Mouse (Mus musculus): ENCODE data around the gene Mcrip2. TPM values are rescaled to one million over a fixed set of nuclear protein-coding genes. Genes with fewer than 3 reads are reported as not detected.

Gene Mcrip2
- total RNA-seq, 2 experiments from 2014 or later: 193 to 209 TPM

DNA sequence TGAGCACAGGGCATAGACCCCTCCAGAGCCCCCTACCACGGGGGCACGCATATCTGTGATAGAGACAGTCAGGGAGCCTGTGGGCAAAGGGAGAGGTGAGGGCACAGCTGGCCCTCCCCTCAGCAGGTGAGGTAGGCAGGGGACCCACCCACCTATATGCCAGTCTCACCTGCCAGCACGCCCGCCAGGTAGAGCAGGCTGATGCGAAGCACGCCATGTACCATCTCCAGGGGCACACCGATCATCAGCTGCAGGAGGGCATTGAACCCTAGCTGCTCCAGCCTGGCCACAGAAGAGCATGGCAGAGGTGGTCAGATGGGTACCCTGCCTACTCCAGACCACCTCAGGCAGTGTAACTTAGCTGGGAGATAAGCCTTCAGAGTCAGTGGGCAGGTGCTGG lies 33.3 kb downstream of the Mcrip2 start:
- DNase-seq (ENCODE audit: low spot score in 2 of 2): no peak

DNA sequence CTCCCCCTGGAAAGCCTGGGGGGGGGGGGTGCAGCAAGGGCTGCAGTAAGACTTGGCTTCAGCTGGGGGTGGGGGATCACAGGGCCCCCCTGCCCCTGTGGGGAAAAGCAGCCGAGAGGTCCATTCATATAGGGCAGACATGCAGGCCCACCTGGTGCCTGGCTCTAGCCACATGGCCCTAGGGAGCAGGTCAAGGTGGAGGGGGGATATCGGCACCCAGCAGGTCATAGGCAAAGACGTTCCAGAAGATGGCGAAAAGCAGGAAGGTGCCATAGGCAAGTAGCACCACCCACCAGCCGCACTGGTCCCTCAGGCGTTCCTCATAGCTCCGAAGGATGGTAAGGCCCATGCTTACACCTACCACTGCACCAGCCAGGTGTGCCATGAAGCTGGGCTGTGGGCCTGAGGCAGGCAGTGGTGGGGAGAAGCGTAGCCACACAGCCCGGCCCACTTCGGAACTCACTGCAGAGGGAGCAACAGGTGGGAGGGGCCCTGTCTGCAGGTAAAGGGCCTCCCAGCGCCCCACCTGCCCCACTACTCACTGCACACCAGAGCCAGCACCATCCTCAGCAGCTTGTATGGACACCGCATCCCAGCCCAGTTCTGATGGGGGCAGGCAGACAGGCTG lies 33.9 kb downstream of the Mcrip2 start:
- DNase-seq (ENCODE audit: low spot score in 2 of 2): no peak

GRCm38 (mm10) chr17:25833961-25834594 lies 34.5 kb downstream of the Mcrip2 start:
- DNase-seq (ENCODE audit: low spot score in 2 of 2): no peak

- DNase-seq (ENCODE audit: low spot score in 2 of 2): peak in 1 of 2 experiments; percentile 62
Measured at GRCm38 (mm10) chr17:25833291-25833663, 35.3 kb downstream of the Mcrip2 start, which contains the start of gene Stub1. Gene Stub1 (minus strand): TSS chr17:25833404.

DNA sequence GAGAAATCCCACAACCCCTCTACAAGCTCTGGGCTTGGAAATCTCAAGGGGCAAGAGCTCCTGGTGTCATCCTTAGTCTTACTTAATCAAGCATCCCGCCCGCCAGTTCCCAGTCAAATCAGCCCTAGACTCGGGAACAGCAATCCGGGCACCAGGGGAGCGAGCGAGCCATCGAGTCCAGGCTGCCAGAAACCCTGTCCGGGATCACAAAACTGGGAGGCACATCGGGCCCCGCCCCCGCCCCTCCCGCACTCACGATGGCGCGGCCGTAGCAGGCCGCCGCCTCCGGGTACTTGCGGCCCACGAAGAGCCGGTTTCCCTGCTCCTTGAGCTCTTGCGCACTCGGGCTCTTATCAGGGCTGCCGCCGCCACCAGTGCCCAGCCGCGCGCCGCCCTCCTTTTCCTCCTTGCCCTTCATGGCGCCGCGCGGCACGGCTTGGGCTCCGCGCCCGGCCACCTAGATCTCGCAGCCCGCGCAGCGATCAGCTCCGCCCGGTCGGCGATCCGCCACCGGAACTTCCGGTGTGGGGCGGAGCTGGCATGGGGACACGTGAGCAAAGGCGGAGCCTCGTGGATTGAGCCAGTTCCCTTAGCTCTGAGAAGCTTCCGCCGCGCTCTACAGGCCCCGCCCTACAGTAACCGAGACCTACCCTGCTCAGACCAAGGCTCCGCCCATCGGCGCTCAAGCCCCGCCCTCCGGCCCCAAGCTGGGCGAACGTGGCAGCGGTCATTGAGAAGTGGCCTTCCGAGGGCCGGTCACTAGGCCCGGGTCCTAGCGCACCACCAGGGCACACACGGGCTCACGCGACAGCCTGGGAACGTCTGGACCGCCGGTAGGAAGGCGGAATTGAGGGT lies 35.9 kb downstream of the Mcrip2 start:
- peak; percentile 97 to 99 for DNase-seq (ENCODE audit: low spot score in 2 of 2)

DNA sequence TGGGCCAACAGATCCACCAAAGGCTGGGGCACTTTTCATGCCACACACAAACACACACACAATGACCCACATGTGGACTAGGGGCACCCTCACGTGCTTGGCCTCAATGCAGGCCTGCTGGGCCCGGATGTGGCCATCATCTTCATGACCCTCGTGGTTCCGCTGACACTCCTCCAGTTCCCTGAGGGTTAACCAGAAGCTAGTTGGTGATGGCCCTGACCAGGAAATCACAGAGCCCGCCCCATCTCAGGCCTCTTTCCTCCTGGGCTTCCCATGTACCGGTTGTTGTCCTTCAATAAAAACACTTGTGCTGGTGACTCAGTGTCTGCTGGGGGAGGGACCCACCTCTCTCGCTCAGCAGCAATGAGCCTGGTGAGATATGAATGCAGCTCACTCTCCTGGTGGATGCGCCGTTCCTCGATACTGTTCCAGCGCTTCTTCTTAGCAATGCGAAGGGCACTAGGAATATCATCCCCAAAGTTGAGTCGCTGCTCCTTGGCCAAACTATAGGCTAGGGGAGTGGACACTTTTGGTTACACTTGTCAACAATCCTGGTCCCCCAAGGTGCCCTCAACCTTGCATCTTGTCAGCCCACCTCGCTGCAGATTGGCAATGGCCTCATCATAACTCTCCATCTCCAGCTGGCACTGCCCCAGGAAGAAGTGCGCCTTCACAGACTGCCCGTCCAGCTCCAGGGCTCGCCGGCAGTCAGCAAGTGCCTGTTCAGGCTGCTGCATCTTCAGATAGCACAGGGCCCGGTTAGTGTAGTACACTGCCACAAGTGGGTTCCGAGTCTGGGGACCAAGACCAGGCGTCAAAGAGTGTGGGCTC lies 36.9 kb downstream of the Mcrip2 start:
- DNase-seq (ENCODE audit: low spot score in 2 of 2): no peak

- DNase-seq (ENCODE audit: low spot score in 2 of 2): no peak
Measured at GRCm38 (mm10) chr17:25830806-25831431, 37.6 kb downstream of the Mcrip2 start.

GRCm38 (mm10) chr17:25830200-25830753 lies 38.3 kb downstream of the Mcrip2 start:
- no peak for DNase-seq (ENCODE audit: low spot score in 2 of 2)

DNA sequence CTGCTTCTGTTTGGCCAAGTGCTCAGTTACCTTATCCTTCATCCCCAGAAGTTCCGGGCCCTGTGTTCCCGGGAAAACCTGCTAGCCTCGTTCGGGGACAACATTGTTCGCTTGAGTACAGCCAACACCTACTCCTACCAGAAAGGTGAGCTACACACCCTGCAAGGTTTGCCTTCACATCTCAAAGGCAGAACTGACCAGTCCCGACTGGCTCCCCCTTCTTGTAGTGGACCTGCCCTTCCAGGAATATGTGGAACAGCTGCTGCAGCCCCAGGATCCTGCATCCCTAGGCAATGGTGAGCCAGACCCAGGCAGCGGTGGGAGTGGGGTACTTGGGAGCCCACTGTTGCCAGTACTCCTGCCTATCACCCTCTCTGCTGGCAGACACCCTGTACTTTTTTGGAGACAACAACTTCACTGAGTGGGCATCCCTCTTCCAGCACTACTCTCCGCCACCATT lies 39.0 kb downstream of the Mcrip2 start:
- DNase-seq (ENCODE audit: low spot score in 2 of 2): no peak

DNA sequence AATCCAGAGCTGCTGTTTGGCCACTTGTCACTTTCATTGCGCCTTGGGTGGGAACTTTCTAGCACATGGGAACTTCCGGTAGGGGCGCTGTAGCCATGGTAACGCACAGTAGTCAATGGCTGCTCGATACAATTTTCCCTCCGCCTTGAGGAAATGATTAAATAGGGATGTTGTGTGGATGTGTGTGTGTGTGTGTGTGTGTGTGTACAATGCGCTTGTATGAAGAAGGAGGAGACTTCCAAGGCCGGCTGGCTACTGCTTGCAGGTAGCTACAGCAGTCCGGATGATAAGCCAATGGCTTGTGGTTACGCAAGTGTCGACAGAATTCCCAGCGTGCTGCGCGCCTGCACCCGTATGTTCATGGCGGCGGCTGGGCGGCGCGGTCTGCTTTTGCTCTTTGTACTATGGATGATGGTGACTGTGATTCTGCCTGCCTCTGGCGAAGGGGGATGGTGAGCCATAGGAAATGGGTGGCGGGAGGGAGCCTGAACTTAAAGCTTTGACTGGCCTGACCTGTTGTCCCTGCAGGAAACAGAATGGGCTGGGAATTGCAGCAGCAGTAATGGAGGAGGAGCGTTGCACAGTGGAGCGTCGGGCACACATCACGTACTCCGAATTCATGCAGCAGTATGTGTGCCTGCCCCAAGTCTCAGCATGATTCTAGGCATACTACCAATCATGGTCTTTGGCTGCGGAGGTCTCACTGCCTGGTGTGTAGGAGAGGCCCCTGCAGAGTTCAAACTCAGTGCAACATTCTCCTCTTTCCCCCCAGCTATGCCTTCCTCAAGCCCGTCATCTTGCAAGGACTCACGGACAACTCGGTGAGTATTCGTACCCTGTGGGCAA lies 39.6 kb downstream of the Mcrip2 start, which contains the start of gene Jmjd8:
Gene Jmjd8 (plus strand): TSS at position 156 of the 846 bp plus-strand sequence.
- DNase-seq (ENCODE audit: low spot score in 2 of 2): peak; percentile 50 to 61

- no peak for DNase-seq (ENCODE audit: low spot score in 2 of 2)
Measured at GRCm38 (mm10) chr17:25828223-25828594, 40.4 kb downstream of the Mcrip2 start.

DNA sequence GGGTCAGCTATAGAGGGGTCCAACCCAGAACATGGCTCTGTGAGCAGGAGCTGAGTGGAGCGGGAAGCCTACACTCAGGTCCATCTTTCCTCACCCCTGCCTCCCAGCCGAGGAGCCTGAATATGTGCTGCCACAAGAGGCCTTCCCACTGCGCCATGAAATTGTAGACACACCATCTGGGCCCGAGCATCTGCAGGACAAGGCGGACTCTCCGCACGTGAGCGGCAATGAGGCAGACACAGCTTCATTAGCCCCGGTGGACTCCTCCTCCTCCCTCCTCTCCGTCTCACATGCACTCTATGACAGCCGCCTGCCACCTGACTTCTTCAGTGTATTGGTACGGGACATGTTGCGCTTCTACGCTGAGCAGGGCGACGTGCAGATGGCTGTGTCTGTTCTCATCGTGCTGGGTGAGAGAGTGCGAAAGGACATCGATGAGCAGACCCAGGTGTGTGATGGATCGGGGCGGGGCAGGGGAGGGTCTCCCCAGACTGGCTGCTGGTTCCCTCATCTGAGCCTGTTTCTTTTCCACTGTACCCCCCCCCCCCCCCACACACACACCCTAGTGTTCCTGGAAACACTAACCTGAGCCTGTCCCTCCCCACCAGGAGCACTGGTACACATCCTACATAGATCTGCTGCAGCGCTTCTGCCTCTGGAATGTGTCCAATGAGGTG lies 40.9 kb downstream of the Mcrip2 start:
- DNase-seq (ENCODE audit: low spot score in 2 of 2): no peak

DNA sequence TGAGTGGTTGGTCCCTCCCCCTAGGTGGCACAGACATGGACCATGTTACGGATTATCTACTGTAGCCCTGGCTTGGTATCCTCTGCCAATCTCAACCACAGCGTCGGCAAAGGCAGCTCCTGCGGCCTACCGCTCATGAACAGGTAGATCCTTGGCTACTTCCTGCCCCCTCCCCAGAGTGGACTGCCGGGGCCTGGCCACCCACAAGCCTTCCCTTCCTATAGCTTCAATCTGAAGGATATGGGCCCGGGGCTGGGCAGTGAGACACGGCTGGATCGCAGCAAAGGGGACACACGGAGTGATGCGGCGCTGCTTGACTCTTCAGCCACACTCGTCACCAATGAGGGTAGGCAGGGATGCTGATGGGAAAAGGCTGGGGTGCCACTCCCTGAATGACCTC lies 41.6 kb downstream of the Mcrip2 start:
- DNase-seq (ENCODE audit: low spot score in 2 of 2): no peak

DNA sequence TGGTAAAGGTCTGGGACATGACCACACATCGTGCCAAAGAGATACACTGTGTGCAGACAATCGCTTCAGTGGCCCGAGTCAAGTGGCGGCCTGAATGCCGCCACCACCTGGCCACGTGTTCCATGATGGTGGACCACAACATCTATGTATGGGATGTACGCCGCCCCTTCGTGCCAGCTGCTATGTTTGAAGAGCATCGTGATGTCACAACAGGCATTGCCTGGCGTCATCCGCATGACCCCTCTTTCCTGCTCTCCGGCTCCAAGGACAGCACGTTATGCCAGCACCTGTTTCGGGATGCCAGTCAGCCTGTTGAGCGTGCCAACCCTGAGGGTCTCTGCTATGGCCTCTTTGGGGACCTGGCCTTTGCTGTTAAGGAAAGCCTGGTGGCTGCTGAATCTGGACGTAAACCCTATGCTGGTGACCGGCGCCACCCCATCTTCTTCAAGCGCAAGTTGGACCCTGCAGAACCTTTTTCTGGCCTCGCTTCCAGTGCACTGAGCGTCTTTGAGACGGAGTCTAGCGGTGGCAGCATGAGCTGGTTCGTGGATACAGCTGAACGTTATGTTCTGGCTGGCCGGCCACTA lies 42.5 kb downstream of the Mcrip2 start:
- DNase-seq (ENCODE audit: low spot score in 2 of 2): no peak

DNA sequence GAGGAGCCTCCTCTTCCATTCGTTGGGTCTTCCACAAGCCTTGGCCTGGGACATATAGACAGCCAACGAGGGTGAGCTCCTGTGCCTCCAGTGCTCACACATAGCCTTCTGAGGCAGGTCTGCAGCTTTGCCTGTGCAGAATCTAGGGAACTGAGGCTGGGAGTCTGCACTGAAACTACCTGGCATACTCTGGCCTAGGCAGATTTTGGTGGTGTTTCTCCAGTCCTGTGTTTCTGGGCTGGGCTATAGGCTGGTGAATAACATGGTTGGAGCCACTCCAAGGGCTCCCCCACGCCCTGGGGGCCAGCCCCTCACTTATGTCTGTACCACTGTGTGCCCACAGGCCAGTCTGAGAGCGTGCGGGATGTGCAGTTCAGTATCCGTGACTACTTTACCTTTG lies 43.3 kb downstream of the Mcrip2 start:
- DNase-seq (ENCODE audit: low spot score in 2 of 2): no peak

DNA sequence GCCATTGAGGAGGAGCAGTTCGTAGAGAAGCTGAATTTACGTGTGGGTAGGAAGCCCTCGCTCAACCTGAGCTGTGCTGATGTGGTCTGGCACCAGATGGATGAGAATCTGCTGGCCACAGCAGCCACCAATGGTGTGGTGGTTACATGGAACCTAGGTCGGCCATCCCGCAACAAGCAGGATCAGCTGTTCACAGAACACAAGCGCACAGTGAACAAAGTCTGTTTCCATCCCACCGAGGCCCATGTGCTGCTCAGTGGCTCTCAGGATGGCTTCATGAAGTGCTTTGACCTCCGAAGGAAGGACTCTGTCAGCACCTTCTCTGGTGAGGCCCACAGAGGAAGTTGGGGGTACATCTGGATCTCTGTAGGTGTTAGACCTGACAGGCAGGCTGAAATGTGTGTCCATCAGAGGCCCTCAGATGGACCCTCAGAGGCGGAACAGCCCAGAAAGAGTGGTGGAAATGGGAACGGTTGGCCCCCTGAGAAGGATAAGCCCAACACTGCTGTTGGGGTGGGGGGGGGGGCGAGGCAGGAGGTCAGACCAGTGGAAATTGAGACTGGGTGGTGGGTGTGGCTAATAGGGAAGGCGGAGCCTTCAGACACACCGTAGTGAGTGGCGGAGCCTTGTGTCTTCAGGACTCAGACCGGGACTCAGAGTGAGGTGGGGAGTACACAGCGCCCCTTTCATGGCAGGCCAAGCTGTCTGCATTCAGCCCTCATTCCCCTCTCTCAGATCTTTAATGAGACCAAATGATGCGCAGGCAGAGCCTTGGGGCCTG lies 44.0 kb downstream of the Mcrip2 start:
- DNase-seq (ENCODE audit: low spot score in 2 of 2): no peak

DNA sequence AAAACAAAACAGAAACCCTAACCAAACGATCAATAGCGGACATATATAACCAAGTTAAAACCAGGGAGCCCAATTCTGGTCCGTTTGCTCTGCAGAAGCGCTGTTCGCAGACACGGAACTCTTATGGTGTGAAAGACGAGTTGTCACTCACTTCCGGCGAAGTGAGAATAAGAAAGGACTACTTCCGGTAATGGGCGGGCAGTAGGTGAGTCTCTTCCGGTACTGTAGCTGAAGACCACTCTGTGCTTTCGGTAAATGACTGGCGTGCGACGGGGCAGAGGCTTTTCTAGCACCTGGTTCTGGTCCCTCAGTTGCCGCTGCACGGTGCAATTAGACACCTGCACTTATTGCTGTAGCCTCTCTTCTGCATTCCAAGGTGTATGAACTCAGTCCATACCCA lies 45.1 kb downstream of the Mcrip2 start, which contains the start of gene Wdr24:
Gene Wdr24 (plus strand): TSS at position 176 of the 400 bp plus-strand sequence.
- peak in 1 of 2 experiments; percentile 64 for DNase-seq (ENCODE audit: low spot score in 2 of 2)
